Mouse (Mus musculus): Measurements from ENCODE around the gene Gm3594. TPM values are rescaled to one million over a fixed set of nuclear protein-coding genes. Genes with fewer than 3 reads are reported as not detected.
A peak's percentile ranks its signal among the peaks of the same experiment; 100 is the strongest.
"Not testable (repeated sequence)": the region's sequence is repeated elsewhere in the genome, so short reads cannot be mapped to it uniquely, and the experiment has no call there.

The Gm3594 gene
- not detected for total RNA-seq (2021)

- intact Hi-C loops (cut with DNase I); DNase-seq: not testable (repeated sequence)
These were observed at the start of gene Gm3594 for GRCm38 (mm10) chr14:6444511-6444910. Gm3594 (minus strand) TSS chr14:6444611.

GRCm38 (mm10) chr14:6486331-6486730 is 41.9 kb upstream of the Gm3594 start:
- intact Hi-C loops (cut with DNase I): not testable (repeated sequence)

DNA sequence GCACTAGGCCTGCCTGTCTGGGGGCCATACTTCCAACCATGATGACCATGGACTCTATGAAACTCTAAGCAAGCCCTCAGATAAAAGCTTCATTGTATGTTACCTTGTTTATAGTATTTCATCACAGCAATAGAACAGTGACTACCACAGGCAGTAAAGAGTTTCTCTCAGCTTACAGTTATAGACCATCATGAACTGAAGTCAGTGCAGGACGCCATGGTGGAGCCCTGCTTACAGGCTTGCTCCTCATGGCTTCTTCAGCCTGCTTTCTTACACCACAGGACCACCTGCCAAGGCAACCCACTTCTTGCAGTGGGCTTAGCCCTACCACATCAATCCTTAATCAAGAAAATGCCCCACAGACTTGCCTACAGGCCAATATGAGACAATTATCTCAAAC is 41.1 kb upstream of the Gm3594 start:
- DNase-seq; intact Hi-C loops (cut with DNase I): not testable (repeated sequence)

More at GRCm38 (mm10) chr14:6486331-6486730, 41.9 kb upstream of the Gm3594 start:
- DNase-seq: not testable (repeated sequence)

- intact Hi-C loops (cut with DNase I): not testable (repeated sequence)
These were observed 37.7 kb upstream of the Gm3594 start for GRCm38 (mm10) chr14:6482126-6482525.

DNA sequence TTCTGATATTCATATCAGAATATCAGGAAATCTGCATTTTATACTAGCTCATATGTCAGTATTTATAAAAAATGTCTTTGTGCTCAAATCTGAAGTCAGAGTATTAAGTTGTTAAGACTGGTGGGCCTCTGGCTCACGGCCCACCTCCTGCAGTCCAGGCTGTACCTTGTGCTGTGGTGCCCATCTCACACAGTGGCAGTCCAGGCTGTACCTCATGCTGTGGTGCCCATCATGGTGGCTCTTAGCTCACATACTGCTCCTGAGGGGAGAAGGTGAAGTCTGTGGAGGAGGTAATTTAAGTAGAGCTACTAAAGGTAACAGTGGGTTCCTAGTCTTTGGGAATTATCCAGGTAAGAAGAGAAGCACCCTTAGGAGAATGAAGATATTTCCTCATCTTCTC is 27.4 kb upstream of the Gm3594 start:
- intact Hi-C loops (cut with DNase I); DNase-seq: not testable (repeated sequence)

More at GRCm38 (mm10) chr14:6482126-6482525, 37.7 kb upstream of the Gm3594 start:
- DNase-seq: peak; percentile 3

- DNase-seq; intact Hi-C loops (cut with DNase I): not testable (repeated sequence)
These were observed 3.6 kb downstream of the Gm3594 start for GRCm38 (mm10) chr14:6440774-6441173.

DNA sequence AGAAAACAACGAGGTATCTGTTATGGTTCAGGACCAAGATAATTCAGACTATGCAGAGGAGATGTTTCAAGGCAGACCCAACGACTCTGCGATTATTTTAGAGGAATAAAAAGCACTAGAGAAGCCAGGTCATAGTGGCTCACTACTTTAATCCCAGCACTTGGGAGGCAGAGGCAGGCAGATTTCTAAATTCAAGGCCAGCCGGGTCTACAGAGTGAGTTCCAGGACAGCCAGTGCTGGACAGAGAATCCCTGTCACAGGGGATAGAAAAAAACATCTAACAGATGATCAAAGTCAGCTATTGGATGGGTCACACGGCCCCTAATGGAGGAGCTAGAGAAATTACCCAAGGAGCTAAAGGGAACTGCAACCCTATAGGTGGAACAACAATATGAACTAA is 4.2 kb downstream of the Gm3594 start:
- DNase-seq; intact Hi-C loops (cut with DNase I): not testable (repeated sequence)

DNA sequence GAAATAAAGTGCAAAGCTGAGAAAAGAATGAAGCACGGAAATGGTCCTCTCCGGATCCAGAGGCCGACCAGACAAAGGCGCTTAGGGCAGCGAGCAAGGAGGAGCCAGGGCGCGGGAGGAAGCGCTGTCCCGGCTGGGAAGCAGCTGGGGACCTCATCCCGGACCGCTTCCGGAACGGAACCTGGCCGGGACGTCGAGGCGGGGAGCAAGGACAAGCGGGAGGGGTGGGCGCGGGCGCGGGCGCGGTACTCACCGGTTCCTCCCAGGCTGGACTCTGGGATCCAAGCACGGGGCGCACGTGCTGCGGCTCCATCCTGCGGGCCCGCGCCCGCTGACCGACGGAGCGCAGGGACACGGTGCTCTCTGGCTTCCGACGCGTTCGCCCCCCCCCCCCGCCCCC is 17.6 kb downstream of the Gm3594 start:
- intact Hi-C loops (cut with DNase I): not testable (repeated sequence)
- DNase-seq: peak; percentile 45

- DNase-seq; intact Hi-C loops (cut with DNase I): not testable (repeated sequence)
These were observed 18.1 kb downstream of the Gm3594 start for GRCm38 (mm10) chr14:6426353-6426752.

DNA sequence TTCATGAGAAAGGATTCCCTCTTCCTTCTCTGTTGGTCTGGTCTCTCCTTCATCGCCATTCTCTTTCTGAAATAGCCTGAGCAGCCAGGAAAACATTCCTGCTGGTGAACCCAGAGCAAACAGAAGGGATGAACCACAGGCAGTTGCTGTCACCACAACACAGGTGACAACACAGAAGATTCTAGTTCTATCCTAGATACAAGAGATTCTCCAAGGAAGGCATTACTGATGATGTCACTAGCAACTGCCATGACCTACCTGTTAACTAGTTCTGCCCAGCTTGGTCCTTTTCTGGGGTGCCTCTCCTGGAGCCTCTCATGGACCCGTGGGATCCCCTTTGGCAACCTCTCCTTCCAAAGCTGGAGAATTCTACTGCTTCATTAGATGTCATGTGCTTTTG is 32.0 kb downstream of the Gm3594 start, which contains the start of gene Gm3591:
Gene Gm3591 (minus strand): TSS at position 101 of the 400 bp plus-strand sequence.
- intact Hi-C loops (cut with DNase I): not testable (repeated sequence)

GRCm38 (mm10) chr14:6390219-6390618 is 54.2 kb downstream of the Gm3594 start, which contains the start of gene Gm16440:
Gm16440 (minus strand) TSS chr14:6390319.
- DNase-seq; intact Hi-C loops (cut with DNase I): not testable (repeated sequence)

More for the DNA sequence above, 32.0 kb downstream of the Gm3594 start, which contains the start of gene Gm3591:
- DNase-seq: not testable (repeated sequence)

Other genes starting within 250 kb of the Gm3594 start
- 1 to 10 TPM; 2.6 to 3.1 TPM for gene Gm21560, start 225.3 kb downstream of the Gm3594 start, total RNA-seq (2021)
- 10 to 100 TPM; 12.4 to 14.6 TPM for gene Gm3411, start 157.4 kb downstream of the Gm3594 start, total RNA-seq (2021)
- gene Gm21103, start 139.8 kb downstream of the Gm3594 start, total RNA-seq (2021): not detected
- not detected for gene Gm3618, start 100.9 kb downstream of the Gm3594 start, total RNA-seq (2021)
- under 1 TPM in 1 of 2 experiments, not detected in 1; 0.54 TPM for gene Gm16440, start 54.3 kb downstream of the Gm3594 start, total RNA-seq (2021)
- gene Gm3591, start 32.1 kb downstream of the Gm3594 start, total RNA-seq (2021): 10 to 100 TPM in 1 of 2 experiments, 1 to 10 TPM in 1; 9.3 to 13.5 TPM
- gene Gm8356, start 92.7 kb upstream of the Gm3594 start, total RNA-seq (2021): not detected
- gene Gm3629, start 146.0 kb upstream of the Gm3594 start, total RNA-seq (2021): 1 to 10 TPM in 1 of 2 experiments, not detected in 1; 1.6 TPM
- gene Gm3460, start 177.8 kb upstream of the Gm3594 start, total RNA-seq (2021): under 1 TPM in 1 of 2 experiments, not detected in 1; 0.50 TPM
- not detected for gene Gm10251, start 239.6 kb upstream of the Gm3594 start, total RNA-seq (2021)

Measured in left cerebral cortex, postnatal 4 days (tissue).